Mouse (Mus musculus) testis, adult 2 months (tissue): ENCODE measurements around the gene H2al1m. TPM values are rescaled to one million over a fixed set of nuclear protein-coding genes. Genes with fewer than 3 reads are reported as not detected.

Source experiments
- H3K27ac ChIP-seq: fragments of 200-500 bp; 2 replicates; pipeline ENCODE4 v1.5.1; 2012; ENCODE audit warnings: low read depth, low read length; ENCODE audit not compliant: control insufficient read depth, insufficient read depth
- H3K27me3 ChIP-seq: fragments of 200-500 bp; 2 replicates; pipeline ENCODE4 v1.6.1; 2012; ENCODE audit warnings: mild to moderate bottlenecking, low read length, moderate library complexity; ENCODE audit not compliant: control insufficient read depth, insufficient read depth
- H3K36me3 ChIP-seq: fragments of 200-500 bp; 2 replicates; pipeline ENCODE4 v1.6.1; 2012; ENCODE audit warnings: mild to moderate bottlenecking, low read length; ENCODE audit not compliant: control insufficient read depth, insufficient read depth
- H3K4me1 ChIP-seq: fragments of 200-500 bp; 2 replicates; pipeline ENCODE4 v1.6.1; 2012; ENCODE audit warnings: low read length; ENCODE audit not compliant: control insufficient read depth, insufficient read depth
- H3K4me3 ChIP-seq: fragments of 200-500 bp; 2 replicates; pipeline ENCODE4 v1.5.1; 2012; ENCODE audit warnings: low read depth, mild to moderate bottlenecking, low read length, moderate library complexity, mixed read lengths; ENCODE audit not compliant: control insufficient read depth
- CTCF ChIP-seq: fragments of 200-500 bp; IDR thresholded peaks from 2 replicates; pipeline ENCODE4 v1.5.1; 2012; ENCODE audit warnings: low read depth, mild to moderate bottlenecking, inconsistent platforms, low read length, moderate library complexity; ENCODE audit not compliant: control insufficient read depth, insufficient read depth, insufficient replicate concordance
- POLR2A ChIP-seq: fragments of 200-500 bp; IDR thresholded peaks from 2 replicates; pipeline ENCODE4 v1.6.1; 2012; ENCODE audit warnings: low read depth, mild to moderate bottlenecking, inconsistent platforms, low read length, moderate library complexity; ENCODE audit not compliant: control insufficient read depth
- polyA plus RNA-seq: library from polyadenylated mRNA; depleted of rRNA; stranded (reverse); fragments of >200 nt; gene quantifications from 2 replicates; pipeline ENCODE4 v1.2.3, GENCODE M21; 2012

Gene H2al1m
- polyA plus RNA-seq, 1 experiment = 88.7 TPM

DNA sequence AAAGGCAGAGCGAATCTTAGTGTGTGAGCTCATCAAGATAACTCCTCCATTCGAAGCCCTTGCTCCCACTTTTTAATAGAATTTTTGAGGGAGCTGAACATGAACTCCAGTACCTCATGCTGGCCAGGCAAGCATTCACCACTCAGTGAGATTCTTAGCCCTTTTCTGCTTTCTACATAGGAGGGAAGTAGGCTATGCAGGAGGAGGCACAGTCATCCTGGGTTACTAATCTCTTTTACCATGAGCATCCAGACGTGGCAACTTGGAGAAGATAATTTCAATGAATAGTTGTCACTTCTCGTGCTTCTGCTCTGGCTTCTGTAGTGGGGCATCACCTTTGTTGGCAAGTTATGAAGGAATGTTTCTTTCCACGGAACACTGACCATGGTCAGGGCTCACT, 26.8 kb upstream of the H2al1m start, which contains the start of gene Gm14862:
TSS of gene Gm14862 (minus strand) at position 134 of the 400 bp plus-strand sequence.
- Histone ChIP-seq H3K27me3 (no peaks in the 10 kb centered on the region), H3K27ac (no peak within 1 kb of the TSS), H3K4me1 (no peaks in the 10 kb centered on the region), H3K4me3 (no peak within 1 kb of the TSS), H3K36me3 (no peaks in the 10 kb centered on the region)
- TF ChIP-seq CTCF (no peak), POLR2A (no peak)

DNA sequence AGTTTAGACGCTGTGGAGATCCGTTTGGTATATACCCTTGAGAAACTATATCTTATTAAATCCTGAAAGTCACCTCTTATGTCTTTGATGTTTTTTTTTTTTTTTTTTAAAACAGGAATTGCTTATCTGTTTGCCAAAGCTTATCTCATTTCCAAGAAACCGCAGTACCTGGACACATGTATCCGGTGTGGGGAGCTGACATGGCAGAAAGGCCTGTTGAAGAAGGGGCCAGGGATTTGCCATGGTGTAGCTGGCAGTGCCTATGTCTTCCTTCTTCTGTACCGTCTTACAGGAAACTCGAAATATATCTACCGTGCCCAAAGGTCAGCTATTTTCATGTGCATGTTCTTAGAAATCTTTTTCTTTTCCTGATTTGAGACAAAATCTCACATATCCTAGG, 25.7 kb upstream of the H2al1m start:
- no peaks in the 10 kb centered on the region for H3K36me3 ChIP-seq

DNA sequence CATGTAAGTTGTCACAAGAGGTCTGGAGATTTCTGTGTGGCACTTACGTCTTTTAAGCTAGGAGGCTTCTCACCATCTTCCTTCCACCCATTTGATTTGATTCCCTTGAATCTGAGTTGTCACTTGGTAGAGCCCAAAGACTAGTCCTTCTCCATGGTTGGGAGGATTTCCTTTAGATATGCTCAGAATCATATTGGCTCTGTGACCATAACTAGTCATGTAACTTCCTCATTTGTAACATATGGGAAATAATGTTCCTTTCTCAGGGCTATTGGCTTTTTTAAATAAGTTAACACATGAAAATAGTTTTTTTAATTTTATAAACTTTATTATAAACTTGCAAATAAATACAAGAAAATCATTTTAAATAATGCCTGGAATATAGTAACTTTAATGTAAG, 24.3 kb upstream of the H2al1m start:
- TF ChIP-seq CTCF (no peak), POLR2A (no peak)
- Histone ChIP-seq H3K4me3 (no peak overlapping the region), H3K36me3 (no peaks in the 10 kb centered on the region), H3K27ac (no peak overlapping the region), H3K27me3 (no peaks in the 10 kb centered on the region), H3K4me1 (no peaks in the 10 kb centered on the region)

More for the DNA sequence above, 25.7 kb upstream of the H2al1m start:
- H3K27me3 ChIP-seq = no peaks in the 10 kb centered on the region
- no peak overlapping the region for H3K4me3 ChIP-seq
- TF ChIP-seq CTCF = no peak
- no peak for TF ChIP-seq POLR2A
- no peaks in the 10 kb centered on the region for H3K4me1 ChIP-seq
- H3K27ac ChIP-seq = no peak overlapping the region

DNA sequence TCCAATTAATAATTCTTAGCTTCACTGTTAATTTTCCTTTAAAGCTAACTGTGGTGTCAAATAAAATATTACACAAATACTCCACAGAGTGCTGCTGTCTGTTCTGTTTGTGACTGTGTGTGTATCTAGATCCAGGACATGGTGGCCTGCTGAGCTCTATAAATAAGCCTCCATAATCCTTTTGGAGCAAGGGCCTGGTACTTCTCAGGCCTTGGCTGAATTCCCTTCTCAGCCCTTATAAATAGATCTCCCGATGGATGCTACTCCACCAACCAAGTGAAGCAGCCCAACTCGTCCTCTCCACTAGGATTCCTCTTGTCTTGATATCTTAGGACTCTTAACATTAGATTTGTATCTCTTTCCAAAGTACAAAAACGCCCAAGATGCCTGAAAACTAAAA, 12.5 kb upstream of the H2al1m start:
- Histone ChIP-seq H3K36me3 (no peaks in the 10 kb centered on the region), H3K4me1 (no peaks in the 10 kb centered on the region)

DNA sequence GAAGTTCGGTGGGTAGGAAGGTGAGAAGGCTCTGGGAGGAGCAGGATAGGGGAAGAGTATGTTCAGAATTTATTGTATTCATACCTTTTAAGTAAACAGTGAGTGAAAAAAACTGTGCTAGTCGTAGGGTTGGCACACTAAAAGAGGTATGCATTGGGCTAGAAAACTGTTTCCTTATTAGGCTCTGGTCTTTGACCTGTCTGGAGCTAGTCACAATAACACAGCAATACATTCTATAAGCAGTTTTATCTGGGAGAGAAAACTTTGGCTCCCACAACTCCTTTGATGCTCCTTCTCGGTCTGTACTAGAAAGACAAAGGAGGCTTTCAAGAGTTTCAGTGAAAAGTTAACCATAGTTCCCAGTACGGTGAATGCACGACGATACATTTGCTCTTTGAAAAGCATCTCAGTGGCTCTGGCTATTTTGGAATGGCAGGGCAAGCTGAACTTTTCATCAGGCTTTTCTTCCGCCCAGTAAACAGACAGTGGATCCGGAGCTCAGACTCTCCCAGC, 11.6 kb upstream of the H2al1m start:
- H3K27me3 ChIP-seq = no peaks in the 10 kb centered on the region

More for the DNA sequence above, 12.5 kb upstream of the H2al1m start:
- Histone ChIP-seq H3K27ac (no peak overlapping the region; the same call in 1 of the 2 replicates), H3K27me3 (no peaks in the 10 kb centered on the region), H3K4me3 (no peak overlapping the region)
- TF ChIP-seq POLR2A (no peak), CTCF (no peak)

DNA sequence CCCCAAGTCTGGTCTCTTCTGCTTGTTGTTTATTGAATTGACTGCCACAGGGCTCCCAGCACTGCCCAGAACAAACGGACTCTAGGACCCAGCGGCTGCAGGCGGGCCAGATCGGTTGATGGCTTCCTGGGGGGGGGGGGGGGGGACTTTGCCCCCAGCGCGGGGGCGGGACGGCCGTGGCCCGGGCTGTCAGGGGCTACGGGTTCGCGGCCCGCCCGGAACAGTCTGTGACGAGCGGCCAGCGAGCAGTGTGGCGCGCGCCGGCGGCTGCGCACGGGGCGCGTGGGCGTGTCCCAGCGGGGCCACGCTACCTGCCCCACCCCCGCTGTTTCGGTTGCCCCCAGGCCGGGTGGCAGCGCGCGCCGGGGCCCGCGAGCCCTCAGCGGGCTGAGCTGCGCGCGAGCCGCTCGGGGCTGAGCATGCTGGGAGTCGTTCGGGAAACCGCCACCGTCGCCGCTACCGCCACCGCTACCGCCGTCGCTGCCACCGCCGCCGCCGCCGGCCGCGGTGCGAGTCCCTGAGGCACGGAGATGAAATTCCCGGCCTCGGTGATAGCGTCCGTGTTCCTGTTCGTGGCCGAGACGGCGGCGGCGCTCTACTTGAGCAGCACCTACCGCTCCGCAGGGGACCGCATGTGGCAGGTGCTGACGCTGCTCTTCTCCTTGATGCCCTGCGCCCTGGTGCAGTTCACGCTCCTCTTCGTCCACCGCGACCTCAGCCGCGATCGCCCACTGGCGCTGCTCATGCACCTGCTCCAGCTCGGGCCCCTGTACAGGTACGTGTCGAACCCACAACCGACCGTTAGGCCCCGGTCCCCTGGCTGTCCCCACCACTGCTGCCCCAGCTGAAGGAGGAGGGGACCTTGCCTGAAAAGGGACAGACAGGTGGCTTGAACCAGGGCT, 10.9 kb upstream of the H2al1m start, which contains the start of gene Xk:
TSS of gene Xk (plus strand) at position 297 of the 902 bp plus-strand sequence.
- Histone ChIP-seq H3K36me3 (no peaks in the 10 kb centered on the region), H3K4me3 (peak within 1 kb of the TSS; percentile 86), H3K27ac (peak within 1 kb of the TSS; percentile 97), H3K4me1 (no peaks in the 10 kb centered on the region), H3K27me3 (no peaks in the 10 kb centered on the region)
- TF ChIP-seq CTCF = no peak
- peak; percentile 13; the same call in 1 of the 2 replicates for TF ChIP-seq POLR2A

More for the DNA sequence above, 11.6 kb upstream of the H2al1m start:
- peak overlapping the region; percentile 64 for H3K4me3 ChIP-seq
- no peak for TF ChIP-seq CTCF
- no peak for TF ChIP-seq POLR2A
- no peaks in the 10 kb centered on the region for H3K4me1 ChIP-seq
- peak overlapping the region; percentile 78 for H3K27ac ChIP-seq
- no peaks in the 10 kb centered on the region for H3K36me3 ChIP-seq

DNA sequence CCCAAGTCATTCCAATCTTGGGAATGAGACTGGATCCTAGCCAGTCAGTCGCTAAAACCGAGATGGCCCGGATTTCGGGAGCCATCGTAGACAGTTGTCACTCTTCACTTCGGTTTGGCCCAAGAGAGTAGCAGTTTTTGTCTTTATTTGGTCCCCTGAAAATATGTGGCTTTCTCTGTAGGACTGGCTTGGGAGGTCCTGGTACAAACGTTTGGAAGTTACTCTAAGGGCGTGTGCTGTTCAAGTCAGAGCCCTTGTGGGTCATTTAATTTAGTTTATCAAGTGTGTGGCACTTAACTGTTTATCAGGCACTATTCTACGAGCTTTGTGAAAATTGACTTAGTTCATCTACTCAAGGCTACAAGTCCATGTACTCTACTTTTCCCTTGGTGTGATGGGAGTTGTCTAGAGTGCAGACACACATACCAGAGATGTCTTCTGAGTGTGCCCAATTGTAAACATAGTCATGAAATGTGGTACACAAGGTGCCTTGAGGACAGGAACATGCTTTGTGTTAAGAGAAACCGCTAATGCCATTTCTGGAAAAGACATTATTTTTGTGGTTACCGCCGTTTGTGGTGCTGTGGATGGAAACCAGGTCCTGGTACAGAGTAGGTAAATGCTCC, 10.1 kb upstream of the H2al1m start:
- no peak for TF ChIP-seq CTCF
- peak overlapping the region; percentile 97 for H3K27ac ChIP-seq
- H3K4me3 ChIP-seq = peak overlapping the region; percentile 86

More for the DNA sequence above, 10.1 kb upstream of the H2al1m start:
- Histone ChIP-seq H3K27me3 (no peaks in the 10 kb centered on the region), H3K4me1 (no peaks in the 10 kb centered on the region), H3K36me3 (no peaks in the 10 kb centered on the region)
